Mouse (Mus musculus) myocyte (in vitro differentiated cells): ENCODE data around the gene Sphk2. TPM values are rescaled to one million over a fixed set of nuclear protein-coding genes. Genes with fewer than 3 reads are reported as not detected.

Source experiments
- H3K27me3 ChIP-seq: one replicate; pipeline ENCODE4 v1.6.1; 2011; ENCODE audit not compliant: control insufficient read depth, insufficient read depth, insufficient read length
- H3K36me3 ChIP-seq: one replicate; pipeline ENCODE4 v1.6.1; 2011; ENCODE audit not compliant: control insufficient read depth, insufficient read depth
- H3K4me2 ChIP-seq: one replicate; pipeline ENCODE4 v1.6.1; 2011; ENCODE audit warnings: low read depth, control low read depth
- H3K4me3 ChIP-seq: one replicate; pipeline ENCODE4 v1.5.1; 2011; ENCODE audit warnings: mild to moderate bottlenecking, control low read depth, moderate library complexity
- H3K79me2 ChIP-seq: one replicate; pipeline ENCODE4 v1.6.1; 2011; ENCODE audit not compliant: control insufficient read depth, insufficient read depth
- H3ac ChIP-seq: one replicate; pipeline ENCODE4 v1.6.1; 2011; ENCODE audit not compliant: control insufficient read depth, insufficient read length
- CEBPB ChIP-seq: IDR thresholded peaks from 2 replicates; pipeline ENCODE4 v1.6.1; 2011; ENCODE audit warnings: mild to moderate bottlenecking, moderate library complexity; ENCODE audit not compliant: poor library complexity, insufficient read depth, severe bottlenecking
- E2F4 ChIP-seq: IDR thresholded peaks from one replicate; pipeline ENCODE4 v1.6.1; 2011; ENCODE audit warnings: mild to moderate bottlenecking, control low read depth, moderate library complexity; ENCODE audit not compliant: insufficient read depth
- MAX ChIP-seq: IDR thresholded peaks from one replicate; pipeline ENCODE4 v1.6.1; 2011; ENCODE audit warnings: low read depth, mild to moderate bottlenecking, control low read depth
- MYOD1 ChIP-seq, 3 experiments: IDR thresholded peaks; one replicate each; pipeline ENCODE4 v1.6.1; 2011; ENCODE audit warnings: control low read depth in 2 of 3, low read depth in 2 of 3, mild to moderate bottlenecking in 2 of 3, moderate library complexity in 1 of 3; ENCODE audit not compliant: insufficient read length in 2 of 3, control insufficient read depth in 1 of 3
- MYOG ChIP-seq, 3 experiments: IDR thresholded peaks; one replicate each; pipeline ENCODE4 v1.6.1; 2011; ENCODE audit warnings: control low read depth in 2 of 3, low read depth in 2 of 3, mild to moderate bottlenecking in 2 of 3; ENCODE audit not compliant: insufficient read length in 2 of 3, control insufficient read depth in 1 of 3, insufficient read depth in 1 of 3
- POLR2A ChIP-seq: IDR thresholded peaks from one replicate; pipeline ENCODE4 v1.6.1; 2011; ENCODE audit warnings: low read depth, mild to moderate bottlenecking, control low read depth, moderate library complexity; ENCODE audit not compliant: insufficient read length
- POLR2AphosphoS2 ChIP-seq: IDR thresholded peaks from one replicate; pipeline ENCODE4 v1.6.1; 2011; ENCODE audit warnings: low read depth, control low read depth; ENCODE audit not compliant: insufficient read length
- REST ChIP-seq: IDR thresholded peaks from one replicate; pipeline ENCODE4 v1.6.1; 2011; ENCODE audit warnings: mild to moderate bottlenecking, control low read depth, moderate library complexity; ENCODE audit not compliant: insufficient read depth, insufficient read length
- SRF ChIP-seq: IDR thresholded peaks from one replicate; pipeline ENCODE4 v1.6.1; 2011; ENCODE audit warnings: low read depth; ENCODE audit not compliant: control insufficient read depth, insufficient read length
- TCF12 ChIP-seq: IDR thresholded peaks from one replicate; pipeline ENCODE4 v1.6.1; 2011; ENCODE audit warnings: mild to moderate bottlenecking, control low read depth; ENCODE audit not compliant: poor library complexity, insufficient read depth, severe bottlenecking
- TCF3 ChIP-seq: IDR thresholded peaks from one replicate; pipeline ENCODE4 v1.6.1; 2011; ENCODE audit warnings: low read depth, control low read depth; ENCODE audit not compliant: insufficient read length
- USF1 ChIP-seq: IDR thresholded peaks from one replicate; pipeline ENCODE4 v1.6.1; 2011; ENCODE audit warnings: low read depth, mild to moderate bottlenecking, control low read depth, moderate library complexity
- polyA plus RNA-seq: library from polyadenylated mRNA; unstranded; fragments of >200 nt; fragmentation: generic; extraction: Trizol; gene quantifications from one replicate; pipeline ENCODE4 v1.2.1, GENCODE M21; 2012; ENCODE audit warnings: missing spikeins

Gene Sphk2
- polyA plus RNA-seq, 1 experiment, result 22.8 TPM

DNA sequence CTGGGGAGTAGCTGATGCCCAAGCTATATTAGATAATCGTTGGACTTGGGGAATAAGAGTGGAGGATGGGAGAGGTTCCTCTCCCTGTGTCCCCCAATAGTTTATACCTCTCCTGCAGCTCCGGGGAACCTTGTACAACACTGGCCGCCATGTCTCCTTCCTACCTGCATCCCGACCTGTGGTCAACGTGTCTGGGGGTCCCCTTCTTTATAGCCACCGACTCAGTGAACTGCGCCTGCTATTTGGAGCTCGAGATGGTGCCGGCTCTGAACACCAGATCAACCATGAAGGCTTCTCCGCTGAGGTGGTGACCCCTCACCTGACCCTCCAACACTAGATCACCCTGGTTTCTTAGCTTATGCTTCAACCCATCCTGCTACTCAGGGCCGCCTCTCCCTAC, 15.5 kb downstream of the Sphk2 start:
- no peak overlapping the region for H3K4me2 ChIP-seq
- H3K36me3 ChIP-seq, result no peaks in the 10 kb centered on the region
- peaks cover 16% of the 10 kb centered on the region for H3K27me3 ChIP-seq
- TF ChIP-seq POLR2AphosphoS2, result no peak
- TF ChIP-seq TCF12, result no peak
- TF ChIP-seq CEBPB, result no peak
- no peak for TF ChIP-seq MYOG (IDR thresholded peaks at IDR 0.05; ENCODE audit: control insufficient read depth in 1 of 3, insufficient read depth in 1 of 3, insufficient read length in 2 of 3, low read depth in 2 of 3)
- TF ChIP-seq USF1, result no peak
- no peak for TF ChIP-seq SRF
- TF ChIP-seq MAX, result no peak
- no peak for TF ChIP-seq E2F4
- no peak for TF ChIP-seq REST
- no peak overlapping the region for H3K4me3 ChIP-seq
- H3K79me2 ChIP-seq, result no peaks in the 10 kb centered on the region
- H3ac ChIP-seq, result no peak overlapping the region

DNA sequence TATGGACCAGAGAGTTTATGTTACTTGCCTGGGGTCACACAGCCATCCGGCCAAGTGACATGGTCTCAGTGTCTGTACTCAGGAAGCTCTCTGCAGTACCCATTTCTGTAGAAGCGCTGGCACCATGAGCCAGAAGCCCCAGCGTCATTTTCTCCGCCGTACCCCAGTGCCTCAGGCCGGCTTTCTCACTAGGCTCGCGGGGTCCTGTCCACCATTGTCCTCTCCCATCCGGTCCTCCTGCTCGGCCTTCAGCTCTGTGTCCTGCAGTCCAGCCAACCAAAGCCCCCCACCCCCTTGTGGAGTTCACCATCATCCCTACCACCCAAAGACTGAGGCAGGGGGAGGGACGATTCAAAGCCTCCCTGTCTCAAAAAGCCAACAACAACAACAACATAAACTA, 16.2 kb downstream of the Sphk2 start:
- Histone ChIP-seq H3K4me3 (peak overlapping the region; percentile 8), H3K4me2 (peak overlapping the region; percentile 69), H3ac (no peak overlapping the region), H3K36me3 (no peaks in the 10 kb centered on the region), H3K27me3 (peaks cover 16% of the 10 kb centered on the region), H3K79me2 (no peaks in the 10 kb centered on the region)
- TF ChIP-seq POLR2A (no peak), POLR2AphosphoS2 (no peak), TCF12 (no peak), MYOG (IDR thresholded peaks at IDR 0.05; ENCODE audit: control insufficient read depth in 1 of 3, insufficient read depth in 1 of 3, insufficient read length in 2 of 3, low read depth in 2 of 3) (no peak), E2F4 (no peak), TCF3 (no peak), MAX (no peak), SRF (no peak), USF1 (no peak), MYOD1 (IDR thresholded peaks at IDR 0.05; ENCODE audit: control insufficient read depth in 1 of 3, insufficient read length in 2 of 3, low read depth in 2 of 3) (no peak), REST (no peak), CEBPB (no peak)

DNA sequence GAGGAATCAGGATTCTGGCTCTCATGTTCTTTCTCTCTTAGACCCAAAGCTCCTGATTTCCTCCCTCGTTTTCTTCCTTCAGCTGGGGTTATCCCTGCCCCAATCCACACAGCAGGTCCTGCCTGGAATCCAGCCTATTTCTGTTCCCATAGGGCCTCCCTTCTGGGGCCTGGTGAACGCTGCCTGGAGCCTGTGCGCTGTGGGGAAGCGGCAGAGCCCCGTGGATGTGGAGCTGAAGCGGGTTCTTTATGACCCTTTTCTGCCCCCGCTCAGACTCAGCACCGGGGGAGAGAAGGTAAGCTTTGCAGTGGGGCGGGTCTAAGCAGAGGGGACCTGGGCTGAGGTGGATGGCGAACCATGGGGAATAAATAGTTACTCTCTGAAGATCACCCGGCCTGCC, 16.7 kb downstream of the Sphk2 start:
- Histone ChIP-seq H3ac (no peak overlapping the region), H3K4me3 (peak overlapping the region; percentile 8), H3K79me2 (no peaks in the 10 kb centered on the region), H3K27me3 (peaks cover 16% of the 10 kb centered on the region), H3K4me2 (peak overlapping the region; percentile 69), H3K36me3 (no peaks in the 10 kb centered on the region)
- TF ChIP-seq TCF3, result no peak
- TF ChIP-seq CEBPB, result no peak
- no peak for TF ChIP-seq MYOD1 (IDR thresholded peaks at IDR 0.05; ENCODE audit: control insufficient read depth in 1 of 3, insufficient read length in 2 of 3, low read depth in 2 of 3)
- no peak for TF ChIP-seq REST

DNA sequence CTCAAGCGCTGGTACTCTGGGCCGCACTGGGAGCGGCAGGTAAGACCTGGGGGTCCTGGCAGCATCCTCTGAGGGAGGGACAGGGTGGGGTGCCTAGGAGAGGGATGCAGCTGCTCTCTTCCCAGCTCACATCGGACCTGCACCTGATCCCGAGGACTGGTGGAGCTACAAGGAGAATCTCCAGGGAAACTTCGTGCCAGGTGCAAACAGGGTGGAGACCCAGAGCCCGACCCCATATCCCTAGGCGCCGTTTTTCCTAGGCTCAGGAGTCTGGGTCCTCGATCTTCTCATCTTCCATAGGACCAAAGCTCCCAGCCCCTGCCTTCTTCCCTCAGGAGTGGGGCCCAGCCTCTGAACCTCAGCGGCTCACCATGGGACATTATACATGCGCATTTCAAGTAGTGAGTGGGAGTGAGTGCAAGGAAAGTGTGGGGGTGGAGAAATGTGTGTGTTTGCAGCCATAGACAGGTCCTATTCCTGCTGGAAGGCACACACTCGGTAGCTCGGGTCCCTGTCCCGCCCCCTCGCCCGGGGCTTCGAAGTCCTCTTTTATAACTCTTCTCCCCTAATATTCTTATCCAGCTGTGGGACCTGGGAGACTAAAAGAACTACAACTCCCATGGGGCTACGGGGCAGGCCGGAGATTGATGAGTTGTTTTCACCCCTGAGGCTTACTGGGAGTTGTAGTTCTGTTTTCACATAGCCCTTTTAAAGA, 17.3 kb downstream of the Sphk2 start:
- no peaks in the 10 kb centered on the region for H3K79me2 ChIP-seq
- peak overlapping the region; percentile 8 for H3K4me3 ChIP-seq
- H3K36me3 ChIP-seq, result no peaks in the 10 kb centered on the region
- H3ac ChIP-seq, result no peak overlapping the region
- H3K4me2 ChIP-seq, result peak overlapping the region; percentile 69
- H3K27me3 ChIP-seq, result peaks cover 16% of the 10 kb centered on the region
- no peak for TF ChIP-seq MYOG (IDR thresholded peaks at IDR 0.05; ENCODE audit: control insufficient read depth in 1 of 3, insufficient read depth in 1 of 3, insufficient read length in 2 of 3, low read depth in 2 of 3)
- TF ChIP-seq CEBPB, result no peak
- no peak for TF ChIP-seq POLR2AphosphoS2
- TF ChIP-seq MAX, result no peak
- no peak for TF ChIP-seq USF1
- no peak for TF ChIP-seq REST
- TF ChIP-seq SRF, result no peak
- no peak for TF ChIP-seq TCF12
- no peak for TF ChIP-seq E2F4

DNA sequence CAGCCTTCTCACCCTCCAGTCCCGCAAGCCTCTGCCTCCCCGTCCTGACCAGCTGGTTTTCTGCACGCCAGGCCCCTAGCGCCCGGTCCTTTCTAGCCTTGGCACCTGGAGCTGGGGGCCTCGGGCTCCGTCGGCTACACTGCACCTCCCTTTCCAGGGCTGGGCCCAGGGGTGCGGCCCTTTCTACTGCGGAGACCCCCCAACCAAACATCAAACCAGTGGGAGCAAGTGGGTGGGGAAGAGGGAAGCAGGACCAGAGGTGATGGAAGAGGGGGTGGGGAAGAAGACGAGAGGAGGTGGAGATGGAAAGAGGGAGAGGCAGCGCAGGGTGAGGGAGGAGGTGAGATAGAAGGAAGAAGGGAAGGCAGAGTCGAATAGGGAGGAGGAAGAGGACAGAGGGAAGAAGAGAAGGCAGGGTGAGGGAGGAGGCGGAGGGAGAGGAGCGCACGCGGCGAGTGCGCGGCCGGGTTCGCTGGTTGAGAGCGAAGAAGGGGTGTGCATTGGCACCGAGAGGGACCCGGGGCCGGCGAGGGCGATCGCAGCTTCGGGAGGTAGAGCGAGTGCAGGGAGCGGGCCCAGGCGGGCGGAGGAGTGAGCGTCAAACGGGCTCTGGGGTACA, 18.2 kb downstream of the Sphk2 start, which contains the start of gene Car11:
Gene Car11 (plus strand): TSS at position 321 of the 619 bp plus-strand sequence.
- TF ChIP-seq MAX (no peak), MYOG (IDR thresholded peaks at IDR 0.05; ENCODE audit: control insufficient read depth in 1 of 3, insufficient read depth in 1 of 3, insufficient read length in 2 of 3, low read depth in 2 of 3) (no peak), E2F4 (no peak), TCF12 (no peak), POLR2A (no peak)
- no peaks in the 10 kb centered on the region for H3K79me2 ChIP-seq
- H3K27me3 ChIP-seq, result peaks cover 16% of the 10 kb centered on the region
- H3K4me2 ChIP-seq, result peak within 1 kb of the TSS; percentile 69
- H3K36me3 ChIP-seq, result no peaks in the 10 kb centered on the region
- H3ac ChIP-seq, result no peak within 1 kb of the TSS
- peak within 1 kb of the TSS; percentile 8 for H3K4me3 ChIP-seq
